Mouse (Mus musculus): ENCODE measurements around the gene Gtsf1l.
A peak's percentile ranks its signal among the peaks of the same experiment; 100 is the strongest.

Gtsf1l gene

GRCm38 (mm10) chr2:163087728-163088127 lies at the start of gene Gtsf1l:
Gene Gtsf1l (minus strand): TSS chr2:163087855.
- no peak for DNase-seq (ENCODE audit: low spot score)

GRCm38 (mm10) chr2:163136996-163137395 lies 49.3 kb upstream of the Gtsf1l start:
- DNase-seq (ENCODE audit: low spot score): no peak

- DNase-seq (ENCODE audit: low spot score): no peak
These were observed 48.3 kb upstream of the Gtsf1l start for GRCm38 (mm10) chr2:163135931-163136330.

GRCm38 (mm10) chr2:163132314-163132713 lies 44.7 kb upstream of the Gtsf1l start:
- DNase-seq (ENCODE audit: low spot score): no peak

GRCm38 (mm10) chr2:163130837-163131236 lies 43.2 kb upstream of the Gtsf1l start:
- no peak for DNase-seq (ENCODE audit: low spot score)

GRCm38 (mm10) chr2:163123496-163123895 lies 35.8 kb upstream of the Gtsf1l start:
- no peak for DNase-seq (ENCODE audit: low spot score)

GRCm38 (mm10) chr2:163122319-163122718 lies 34.7 kb upstream of the Gtsf1l start:
- peak; percentile 25 for DNase-seq (ENCODE audit: low spot score)

GRCm38 (mm10) chr2:163121353-163121660 lies 33.7 kb upstream of the Gtsf1l start:
- no peak for DNase-seq (ENCODE audit: low spot score)

GRCm38 (mm10) chr2:163120626-163121352 lies 33.1 kb upstream of the Gtsf1l start:
- no peak for DNase-seq (ENCODE audit: low spot score)

GRCm38 (mm10) chr2:163111413-163112201 lies 24.0 kb upstream of the Gtsf1l start:
- no peak for DNase-seq (ENCODE audit: low spot score)

- DNase-seq (ENCODE audit: low spot score): no peak
These were observed 23.1 kb upstream of the Gtsf1l start for GRCm38 (mm10) chr2:163110706-163111105.

GRCm38 (mm10) chr2:163108385-163108784 lies 20.7 kb upstream of the Gtsf1l start:
- DNase-seq (ENCODE audit: low spot score): no peak

- no peak for DNase-seq (ENCODE audit: low spot score)
These were observed 16.6 kb upstream of the Gtsf1l start for GRCm38 (mm10) chr2:163104086-163104770.

GRCm38 (mm10) chr2:163102900-163103653 lies 15.4 kb upstream of the Gtsf1l start:
- DNase-seq (ENCODE audit: low spot score): no peak

- DNase-seq (ENCODE audit: low spot score): no peak
These were observed 14.6 kb upstream of the Gtsf1l start for GRCm38 (mm10) chr2:163102216-163102615.

GRCm38 (mm10) chr2:163101646-163102203 lies 14.1 kb upstream of the Gtsf1l start:
- DNase-seq (ENCODE audit: low spot score): no peak

- no peak for DNase-seq (ENCODE audit: low spot score)
These were observed 12.9 kb upstream of the Gtsf1l start for GRCm38 (mm10) chr2:163100551-163100950.

GRCm38 (mm10) chr2:163099919-163100318 lies 12.3 kb upstream of the Gtsf1l start:
- DNase-seq (ENCODE audit: low spot score): no peak

GRCm38 (mm10) chr2:163095784-163096183 lies 8.1 kb upstream of the Gtsf1l start:
- no peak for DNase-seq (ENCODE audit: low spot score)

- DNase-seq (ENCODE audit: low spot score): no peak
These were observed 7.3 kb upstream of the Gtsf1l start for GRCm38 (mm10) chr2:163094909-163095308.

GRCm38 (mm10) chr2:163089475-163090123 lies 1.9 kb upstream of the Gtsf1l start:
- no peak for DNase-seq (ENCODE audit: low spot score)
